Mouse (Mus musculus) embryonic facial prominence, embryonic 11.5 days (tissue): ENCODE results near the gene Trim59. TPM values are rescaled to one million over a fixed set of nuclear protein-coding genes. Genes with fewer than 3 reads are reported as not detected.
A peak's percentile ranks its signal among the peaks of the same experiment; 100 is the strongest.

Experiments
- ATAC-seq: fragments of 200-750 bp; cut with Nextera tagmentation; replicated peaks from 2 replicates; pipeline ENCODE4 v1.8.0; 2017; ENCODE audit warnings: low read depth; ENCODE audit not compliant: insufficient number of reproducible peaks, low FRiP score, low TSS enrichment
- DNase-seq: peaks from one replicate; pipeline ENCODE4 v3.0.0-alpha.2; 2015; ENCODE audit warnings: low spot score
- H3K27ac ChIP-seq: fragments of 300-500 bp; sonication (generic); replicated peaks from 2 replicates; pipeline ENCODE4 v1.5.1; 2014; ENCODE audit warnings: mild to moderate bottlenecking, low read depth, low read length, control low read depth
- H3K27me3 ChIP-seq: fragments of 300-500 bp; sonication (generic); 2 replicates; pipeline ENCODE4 v1.6.1; 2014; ENCODE audit warnings: mild to moderate bottlenecking, low read length, moderate library complexity, mixed read lengths; ENCODE audit not compliant: control insufficient read depth, insufficient read depth
- H3K36me3 ChIP-seq: fragments of 300-500 bp; sonication (generic); replicated peaks from 2 replicates; pipeline ENCODE4 v1.6.1; 2014; ENCODE audit warnings: low read depth, mild to moderate bottlenecking, low read length, moderate library complexity, mixed read lengths; ENCODE audit not compliant: control insufficient read depth, insufficient read depth
- H3K4me1 ChIP-seq: fragments of 300-500 bp; sonication (generic); 2 replicates; pipeline ENCODE4 v1.6.1; 2014; ENCODE audit warnings: low read length, mixed read lengths; ENCODE audit not compliant: control insufficient read depth, insufficient read depth
- H3K4me2 ChIP-seq: fragments of 300-500 bp; sonication (generic); 2 replicates; pipeline ENCODE4 v1.6.1; 2014; ENCODE audit warnings: low read depth, mild to moderate bottlenecking, control low read depth, low read length, moderate library complexity
- H3K4me3 ChIP-seq: fragments of 300-500 bp; sonication (generic); 2 replicates; pipeline ENCODE4 v1.5.1; 2014; ENCODE audit warnings: low read depth, low read length, control low read depth
- H3K9ac ChIP-seq: fragments of 300-500 bp; sonication (generic); replicated peaks from 2 replicates; pipeline ENCODE4 v1.6.1; 2014; ENCODE audit warnings: mild to moderate bottlenecking, control low read depth, low read length
- H3K9me3 ChIP-seq: fragments of 300-500 bp; sonication (generic); replicated peaks from 2 replicates; pipeline ENCODE4 v1.6.1; 2016; ENCODE audit warnings: mild to moderate bottlenecking, low read length, inconsistent platforms, mixed read lengths; ENCODE audit not compliant: control insufficient read depth
- WGBS: fragments of 180-500 bp; shearing (Covaris S2); extraction: QIAGEN DNeasy Blood & Tissue Kit; methylation state at CpG from one replicate; pipeline ENCODE4 v1.1.7; 2014; 5-methylcytosine and 5-hydroxymethylcytosine counted together
- polyA plus RNA-seq: library from polyadenylated mRNA; unstranded; fragments of >200 nt; fragmentation: Nextera tagmentation; extraction: Ambion mirVana; gene quantifications from 2 replicates; pipeline ENCODE4 v1.2.1, GENCODE M21; 2014

Trim59 gene
- polyA plus RNA-seq: 206 and 231 TPM in 2 replicates

- ATAC-seq (peak; percentile 95), DNase-seq (peak; percentile 97)
- peak within 1 kb of the TSS; percentile 94 for H3K27ac ChIP-seq
- no peaks in the 10 kb centered on the region for H3K9me3 ChIP-seq
- under 1% methylated on average over 65 of the region's 80 CpGs for WGBS
- no peaks in the 10 kb centered on the region for H3K4me1 ChIP-seq
- peak within 1 kb of the TSS; percentile 97 for H3K9ac ChIP-seq
- H3K4me3 ChIP-seq: peak within 1 kb of the TSS; percentile 95
- H3K27me3 ChIP-seq: no peaks in the 10 kb centered on the region
- H3K4me2 ChIP-seq: peak within 1 kb of the TSS; percentile 67
- H3K36me3 ChIP-seq: no peaks in the 10 kb centered on the region
Measured at GRCm38 (mm10) chr3:69044645-69045399, at the start of gene Trim59. TSS of gene Trim59 (minus strand) at chr3:69044755.

- no peaks in the 10 kb centered on the region for H3K27me3 ChIP-seq
- 62% methylated on average over 1 of the region's 1 CpGs for WGBS
- no peaks in the 10 kb centered on the region for H3K36me3 ChIP-seq
- no peak overlapping the region for H3K27ac ChIP-seq
- no peak overlapping the region for H3K4me3 ChIP-seq
- H3K9me3 ChIP-seq: no peaks in the 10 kb centered on the region
- no peak overlapping the region for H3K9ac ChIP-seq
- no peak overlapping the region for H3K4me2 ChIP-seq
- DNase-seq (peak; percentile 67), ATAC-seq (no peak)
- no peaks in the 10 kb centered on the region for H3K4me1 ChIP-seq
Measured at GRCm38 (mm10) chr3:69064005-69064404, 19.4 kb upstream of the Trim59 start.

- no peak overlapping the region for H3K9ac ChIP-seq
- no peak overlapping the region for H3K27ac ChIP-seq
- no peak overlapping the region for H3K4me3 ChIP-seq
- DNase-seq (no peak), ATAC-seq (no peak)
- no peaks in the 10 kb centered on the region for H3K27me3 ChIP-seq
- H3K9me3 ChIP-seq: no peaks in the 10 kb centered on the region
- H3K4me2 ChIP-seq: no peak overlapping the region
- H3K36me3 ChIP-seq: no peaks in the 10 kb centered on the region
- H3K4me1 ChIP-seq: no peaks in the 10 kb centered on the region
- 96% methylated on average over 1 of the region's 1 CpGs for WGBS
Measured at GRCm38 (mm10) chr3:69062764-69063163, 18.2 kb upstream of the Trim59 start.

- H3K9me3 ChIP-seq: no peaks in the 10 kb centered on the region
Measured at GRCm38 (mm10) chr3:69060672-69061071, 16.1 kb upstream of the Trim59 start.

GRCm38 (mm10) chr3:69055871-69056270, 11.3 kb upstream of the Trim59 start:
- WGBS: 89% methylated on average over 3 of the region's 3 CpGs
- DNase-seq (no peak), ATAC-seq (no peak)
- H3K27me3 ChIP-seq: no peaks in the 10 kb centered on the region
- no peaks in the 10 kb centered on the region for H3K9me3 ChIP-seq
- H3K4me2 ChIP-seq: no peak overlapping the region
- no peaks in the 10 kb centered on the region for H3K4me1 ChIP-seq
- H3K9ac ChIP-seq: no peak overlapping the region
- H3K4me3 ChIP-seq: no peak overlapping the region
- H3K36me3 ChIP-seq: no peaks in the 10 kb centered on the region
- H3K27ac ChIP-seq: no peak overlapping the region

More at GRCm38 (mm10) chr3:69060672-69061071, 16.1 kb upstream of the Trim59 start:
- Histone ChIP-seq H3K36me3 (no peaks in the 10 kb centered on the region), H3K27ac (no peak overlapping the region), H3K27me3 (no peaks in the 10 kb centered on the region), H3K4me3 (no peak overlapping the region), H3K4me1 (no peaks in the 10 kb centered on the region), H3K9ac (no peak overlapping the region), H3K4me2 (no peak overlapping the region)
- ATAC-seq (no peak), DNase-seq (no peak)
- WGBS: 90% methylated on average over 4 of the region's 4 CpGs

GRCm38 (mm10) chr3:69054760-69055432, 10.3 kb upstream of the Trim59 start:
- no peak overlapping the region for H3K9ac ChIP-seq

GRCm38 (mm10) chr3:69051894-69052293, 7.3 kb upstream of the Trim59 start:
- Histone ChIP-seq H3K9ac (no peak overlapping the region), H3K27ac (no peak overlapping the region), H3K9me3 (no peaks in the 10 kb centered on the region), H3K27me3 (no peaks in the 10 kb centered on the region), H3K4me3 (no peak overlapping the region), H3K36me3 (no peaks in the 10 kb centered on the region), H3K4me2 (no peak overlapping the region), H3K4me1 (no peaks in the 10 kb centered on the region)
- DNase-seq: no peak
- WGBS: 92% methylated on average over 11 of the region's 11 CpGs
- no peak for ATAC-seq

More at GRCm38 (mm10) chr3:69054760-69055432, 10.3 kb upstream of the Trim59 start:
- Histone ChIP-seq H3K9me3 (no peaks in the 10 kb centered on the region), H3K4me3 (no peak overlapping the region), H3K4me2 (no peak overlapping the region), H3K4me1 (no peaks in the 10 kb centered on the region), H3K36me3 (no peaks in the 10 kb centered on the region), H3K27ac (no peak overlapping the region), H3K27me3 (no peaks in the 10 kb centered on the region)
- ATAC-seq (no peak), DNase-seq (no peak)
- 83% methylated on average over 7 of the region's 7 CpGs for WGBS

GRCm38 (mm10) chr3:69049011-69049410, 4.5 kb upstream of the Trim59 start:
- Histone ChIP-seq H3K4me1 (no peaks in the 10 kb centered on the region), H3K27me3 (no peaks in the 10 kb centered on the region), H3K4me2 (no peak overlapping the region), H3K9ac (no peak overlapping the region), H3K9me3 (no peaks in the 10 kb centered on the region), H3K27ac (no peak overlapping the region), H3K36me3 (no peaks in the 10 kb centered on the region), H3K4me3 (no peak overlapping the region)
- ATAC-seq: no peak
- WGBS: 72% methylated on average over 6 of the region's 6 CpGs
- no peak for DNase-seq
